Mouse (Mus musculus) retina, adult 2 months (tissue): ENCODE data around the gene Zc3hav1l.

Experiments used
- DNase-seq: peaks from one replicate; pipeline ENCODE4 v3.0.0-alpha.2; 2012; ENCODE audit warnings: low read depth, low spot score

The Zc3hav1l gene

GRCm38 (mm10) chr6:38298761-38299401 is at the start of gene Zc3hav1l:
TSS of gene Zc3hav1l (minus strand) at chr6:38299259.
- no peak for DNase-seq

DNA sequence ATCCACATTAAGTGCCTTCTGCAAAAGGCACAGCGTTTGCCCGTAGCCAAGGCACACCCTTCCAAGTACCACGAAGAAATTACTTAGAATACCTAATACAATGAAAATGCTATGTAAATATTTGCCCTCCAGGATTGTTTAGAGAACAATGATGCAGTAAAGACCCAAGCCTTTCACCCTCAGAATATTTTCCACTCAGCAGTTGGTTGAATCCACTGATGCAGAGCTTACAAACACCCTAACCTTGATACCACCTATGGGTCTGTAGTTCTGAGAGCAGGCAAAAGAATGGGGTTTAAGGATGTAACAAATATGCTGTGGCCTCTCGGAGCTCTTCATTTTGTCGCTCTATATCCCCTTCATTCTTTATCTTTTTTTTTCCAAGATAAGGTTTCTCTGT is 48.8 kb upstream of the Zc3hav1l start:
- no peak for DNase-seq

- DNase-seq: no peak
Observed at GRCm38 (mm10) chr6:38345796-38346195, 46.7 kb upstream of the Zc3hav1l start.

- no peak for DNase-seq
Observed at GRCm38 (mm10) chr6:38344006-38344670, 45.1 kb upstream of the Zc3hav1l start.

DNA sequence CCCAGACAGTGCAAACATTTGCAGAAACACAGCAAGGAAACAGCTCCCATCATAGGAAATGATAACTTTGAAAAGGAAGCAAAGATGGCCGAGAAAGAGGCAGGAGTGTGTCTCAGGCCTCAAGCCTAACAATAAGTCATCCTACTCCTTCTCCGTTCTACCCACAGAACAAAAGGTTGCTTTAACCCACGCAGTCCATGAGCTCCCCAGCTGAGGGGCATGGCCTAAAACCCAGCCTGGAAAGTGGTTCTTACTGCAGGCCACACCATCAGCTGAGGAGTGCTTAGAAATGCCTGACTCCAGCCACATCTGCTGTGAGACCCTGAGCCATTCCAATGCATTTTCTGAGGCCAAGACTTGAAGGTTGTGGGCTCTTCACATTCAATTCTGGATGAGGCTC is 44.5 kb upstream of the Zc3hav1l start:
- no peak for DNase-seq

- no peak for DNase-seq
Observed at GRCm38 (mm10) chr6:38342666-38342992, 43.6 kb upstream of the Zc3hav1l start.

GRCm38 (mm10) chr6:38341751-38342665 is 42.9 kb upstream of the Zc3hav1l start:
- no peak for DNase-seq

DNA sequence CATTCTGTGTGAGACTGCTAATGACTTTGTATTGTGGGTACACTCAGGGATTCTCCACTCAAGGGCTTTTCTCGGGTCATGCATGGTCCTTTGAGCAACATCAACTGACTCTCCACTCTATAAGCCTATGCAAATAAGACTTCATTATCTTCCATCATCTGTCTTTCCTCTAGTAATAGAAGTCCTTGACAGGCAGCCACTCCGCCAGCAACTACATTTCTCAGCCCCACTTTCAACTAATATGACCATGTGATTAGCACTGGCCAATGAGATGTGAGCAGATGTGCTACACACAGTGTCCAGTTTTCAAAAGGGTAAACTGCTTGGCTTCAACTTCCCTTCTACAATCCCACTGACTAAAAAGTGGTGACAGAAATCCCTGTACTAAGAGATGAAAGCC is 40.0 kb upstream of the Zc3hav1l start:
- DNase-seq: no peak

DNA sequence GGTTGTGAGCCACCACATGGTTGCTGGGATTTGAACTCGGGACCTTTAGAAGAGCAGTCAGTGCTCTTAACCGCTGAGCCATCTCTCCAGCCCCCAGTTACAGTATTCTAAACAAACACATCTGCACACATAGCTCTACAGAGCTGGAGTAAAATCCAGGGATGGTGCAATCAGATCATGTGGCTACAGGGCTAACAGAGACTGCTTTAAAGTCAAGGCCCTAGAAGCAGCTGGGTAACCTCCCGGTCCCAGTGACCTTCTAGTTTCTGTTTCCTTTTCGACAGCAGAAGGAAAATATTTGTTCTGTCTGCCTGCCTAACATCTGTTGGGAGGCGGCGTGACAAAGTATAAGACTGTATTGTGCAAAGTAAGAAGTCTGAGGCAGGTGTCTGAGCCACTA is 38.9 kb upstream of the Zc3hav1l start:
- DNase-seq: no peak

DNA sequence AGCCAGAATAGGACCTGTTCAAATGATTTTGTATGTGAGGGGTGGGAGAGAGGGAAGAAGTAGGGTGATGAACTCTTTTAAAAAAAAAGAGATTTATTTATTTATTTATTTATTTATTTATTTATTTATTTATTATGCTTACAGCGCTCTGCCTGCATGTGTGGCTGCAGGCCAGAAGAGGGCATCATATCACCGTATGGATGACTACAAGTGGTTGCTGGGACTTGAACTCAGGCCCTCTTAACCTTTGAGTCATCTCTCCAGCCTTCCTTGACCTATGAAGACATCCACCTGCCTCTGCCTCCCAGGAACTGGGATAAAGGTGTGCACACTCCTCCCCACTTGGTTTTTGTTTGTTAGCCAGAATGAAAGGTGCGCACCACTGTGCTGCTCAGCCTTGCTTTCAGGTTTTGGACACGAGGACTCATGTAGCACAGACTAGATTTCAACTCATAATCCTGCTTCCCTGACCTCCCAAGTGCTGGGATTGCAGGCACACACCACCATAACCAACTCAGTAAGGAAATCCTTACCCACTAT is 38.2 kb upstream of the Zc3hav1l start:
- DNase-seq: no peak

GRCm38 (mm10) chr6:38335264-38335663 is 36.2 kb upstream of the Zc3hav1l start:
- DNase-seq: no peak

DNA sequence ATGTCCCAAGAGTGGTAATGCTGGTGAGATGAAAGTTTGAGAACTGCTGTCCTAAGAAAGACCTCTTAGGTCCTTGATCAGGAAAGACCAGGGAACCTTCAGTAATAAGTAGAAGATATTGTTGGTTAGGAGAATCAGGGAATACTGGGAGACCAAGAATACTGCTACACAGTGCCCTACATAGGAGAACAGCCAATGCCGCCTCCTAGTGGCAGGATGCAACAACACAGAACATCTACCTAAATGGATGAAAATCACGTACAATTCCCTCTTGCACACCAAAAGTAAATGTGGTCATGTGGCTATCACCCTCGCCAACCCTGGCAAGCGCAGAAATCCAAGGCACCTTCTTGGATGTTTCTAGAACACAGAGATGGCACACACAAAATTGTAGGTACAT is 27.5 kb upstream of the Zc3hav1l start:
- DNase-seq: peak; percentile 33

DNA sequence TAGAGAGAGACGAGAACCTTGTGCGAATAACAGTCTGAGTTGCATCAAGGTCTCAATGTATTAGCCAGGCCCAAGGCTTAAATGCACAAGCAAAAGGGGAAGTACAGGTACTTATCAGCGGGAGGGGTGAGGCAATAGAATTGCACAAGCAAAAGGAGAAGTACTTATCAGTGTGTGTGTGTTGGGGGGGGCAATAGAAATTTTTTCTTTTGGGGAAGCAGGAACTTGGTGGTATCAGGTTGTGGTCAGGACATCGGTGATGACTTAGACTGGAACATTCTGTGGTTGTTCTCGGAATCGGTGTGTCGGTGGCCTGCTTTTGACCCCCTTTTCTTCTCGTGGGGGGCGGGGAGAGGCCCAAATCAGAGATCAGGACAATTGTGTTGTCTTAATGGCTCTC is 21.6 kb upstream of the Zc3hav1l start:
- no peak for DNase-seq

GRCm38 (mm10) chr6:38316050-38316449 is 17.0 kb upstream of the Zc3hav1l start:
- no peak for DNase-seq

DNA sequence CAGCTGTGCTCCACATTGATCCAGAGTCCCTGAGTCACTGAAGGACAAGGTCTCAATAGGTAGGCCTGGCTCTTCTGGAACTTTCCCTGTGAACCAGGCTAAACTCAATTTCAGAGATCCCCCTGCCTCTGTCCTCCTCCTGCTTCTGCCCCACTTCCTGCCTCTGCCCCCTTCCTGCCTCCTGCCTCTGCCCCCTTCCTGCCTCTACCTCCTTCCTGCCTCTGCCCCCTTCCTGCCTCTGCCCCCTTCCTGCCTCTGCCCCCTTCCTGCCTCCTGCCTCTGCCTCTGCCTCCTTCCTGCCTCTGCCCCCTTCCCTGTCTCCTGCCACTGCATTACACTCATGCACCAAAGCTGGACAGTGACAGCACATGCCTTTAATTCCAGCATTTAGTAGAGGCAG is 10.7 kb upstream of the Zc3hav1l start:
- DNase-seq: no peak

DNA sequence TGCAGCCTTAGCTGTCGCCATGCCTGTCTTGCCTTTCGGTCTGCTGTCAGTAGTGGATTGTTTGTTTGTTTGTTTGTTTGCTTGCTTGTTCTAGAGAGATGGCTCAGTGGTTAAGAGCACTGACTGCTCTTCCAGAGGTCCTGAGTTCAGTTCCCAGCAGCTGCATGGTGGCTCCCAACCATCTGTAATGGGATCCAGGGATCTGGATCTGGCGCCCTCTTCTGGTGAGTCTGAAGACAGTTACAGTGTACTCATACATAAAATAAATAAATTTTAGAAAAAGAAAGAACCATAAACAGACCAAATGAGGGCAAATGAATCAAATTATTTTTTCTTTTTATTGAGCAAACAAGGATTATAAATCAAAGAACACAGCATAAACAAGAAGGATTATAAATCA is 5.9 kb upstream of the Zc3hav1l start:
- DNase-seq: no peak

- no peak for DNase-seq
Observed at GRCm38 (mm10) chr6:38298246-38298635, 818 bp downstream of the Zc3hav1l start.

DNA sequence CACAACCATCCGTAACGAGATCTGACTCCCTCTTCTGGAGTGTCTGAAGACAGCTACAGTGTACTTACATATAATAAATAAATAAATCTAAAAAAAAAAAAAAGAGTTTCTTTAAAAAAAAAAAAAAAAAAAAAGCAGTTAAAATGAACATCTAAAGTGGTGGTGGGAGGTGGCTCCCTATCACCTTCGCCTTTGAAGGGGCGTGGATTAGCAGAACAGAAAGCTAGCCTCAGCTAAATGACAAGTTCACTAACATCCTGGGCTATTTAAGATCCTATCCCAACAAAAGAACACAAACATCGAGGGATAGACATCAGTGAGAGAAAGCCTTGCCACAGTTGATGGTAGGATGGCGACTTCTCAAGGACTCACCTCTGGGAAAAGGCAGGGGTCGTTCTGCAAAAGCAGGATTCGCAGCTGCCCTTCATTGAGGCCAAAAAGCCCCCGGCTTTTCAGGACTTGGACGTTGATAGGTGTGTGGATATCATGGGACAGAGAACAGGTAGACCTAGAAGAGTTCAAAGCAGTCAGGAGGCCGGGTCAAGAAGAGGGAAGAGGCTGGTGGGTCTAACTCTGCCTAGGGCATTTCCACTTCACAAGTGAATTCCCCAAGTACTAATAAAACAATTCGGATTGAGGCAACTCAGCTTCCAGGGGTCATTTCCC is 1.3 kb downstream of the Zc3hav1l start:
- DNase-seq: no peak

- no peak for DNase-seq
Observed at GRCm38 (mm10) chr6:38293708-38294107, 5.4 kb downstream of the Zc3hav1l start.

- DNase-seq: no peak
Observed at GRCm38 (mm10) chr6:38292871-38293646, 6.0 kb downstream of the Zc3hav1l start.

GRCm38 (mm10) chr6:38284422-38284821 is 14.6 kb downstream of the Zc3hav1l start:
- DNase-seq: no peak
